Mouse (Mus musculus): ENCODE data around the gene Tmem230. TPM values are rescaled to one million over a fixed set of nuclear protein-coding genes. Genes with fewer than 3 reads are reported as not detected.

Tmem230 gene
- polyA plus RNA-seq, 1 experiment from 2014 or later = 40.7 TPM

GRCm38 (mm10) chr2:132282453-132283174 lies 35.0 kb upstream of the Tmem230 start:
- H3K4me1 ChIP-seq (replicated peaks) = peaks cover 54% of the 10 kb centered on the region
- H3K27ac ChIP-seq (ENCODE audit: poor library complexity, severe bottlenecking) = peak overlapping the region; percentile 79
- H3K4me3 ChIP-seq = 0 out of 2 replicates have a peak overlapping the region, but pooled peaks have one; percentile 6
- H3K4me2 ChIP-seq = peak overlapping the region; percentile 50
- WGBS = 28% methylated on average over 12 of the region's 12 CpGs
- H3K9me3 ChIP-seq (replicated peaks) = no peaks in the 10 kb centered on the region
- no peak for ATAC-seq (ENCODE audit: insufficient number of reproducible peaks, low FRiP score)
- H3K36me3 ChIP-seq = peaks cover 4% of the 10 kb centered on the region; the same call in 1 of the 2 replicates
- 0 out of 2 replicates have a peak, but pooled peaks cover 5% of the 10 kb centered on the region for H3K27me3 ChIP-seq (replicated peaks)
- peak overlapping the region; percentile 28; the same call in 1 of the 2 replicates for H3K9ac ChIP-seq

- H3K4me1 ChIP-seq (replicated peaks) = peaks cover 54% of the 10 kb centered on the region
These were observed 34.2 kb upstream of the Tmem230 start for GRCm38 (mm10) chr2:132281560-132282452.

GRCm38 (mm10) chr2:132280518-132281120 lies 33.0 kb upstream of the Tmem230 start:
- no peak overlapping the region for H3K4me3 ChIP-seq
- 0 out of 2 replicates have a peak, but pooled peaks cover 5% of the 10 kb centered on the region for H3K27me3 ChIP-seq (replicated peaks)
- H3K27ac ChIP-seq (ENCODE audit: poor library complexity, severe bottlenecking) = no peak overlapping the region
- peaks cover 4% of the 10 kb centered on the region; the same call in 1 of the 2 replicates for H3K36me3 ChIP-seq
- no peak for ATAC-seq (ENCODE audit: insufficient number of reproducible peaks, low FRiP score)
- H3K9ac ChIP-seq = no peak overlapping the region
- 89% methylated on average over 10 of the region's 10 CpGs for WGBS
- peaks cover 53% of the 10 kb centered on the region for H3K4me1 ChIP-seq (replicated peaks)
- 0 out of 2 replicates have a peak, but pooled peaks cover under 1% of the 10 kb centered on the region for H3K9me3 ChIP-seq (replicated peaks)
- H3K4me2 ChIP-seq = no peak overlapping the region

More at GRCm38 (mm10) chr2:132281560-132282452, 34.2 kb upstream of the Tmem230 start:
- peaks cover 4% of the 10 kb centered on the region; the same call in 1 of the 2 replicates for H3K36me3 ChIP-seq
- peak overlapping the region; percentile 55; the same call in 1 of the 2 replicates for H3K9ac ChIP-seq
- H3K27ac ChIP-seq (ENCODE audit: poor library complexity, severe bottlenecking) = no peak overlapping the region; the same call in 1 of the 2 replicates
- WGBS = 52% methylated on average over 10 of the region's 10 CpGs
- H3K4me2 ChIP-seq = peak overlapping the region; percentile 50
- ATAC-seq (ENCODE audit: insufficient number of reproducible peaks, low FRiP score) = no peak
- H3K4me3 ChIP-seq = no peak overlapping the region
- H3K9me3 ChIP-seq (replicated peaks) = no peaks in the 10 kb centered on the region
- H3K27me3 ChIP-seq (replicated peaks) = 0 out of 2 replicates have a peak, but pooled peaks cover 5% of the 10 kb centered on the region

GRCm38 (mm10) chr2:132279978-132280377 lies 32.4 kb upstream of the Tmem230 start:
- peaks cover 47% of the 10 kb centered on the region for H3K4me1 ChIP-seq (replicated peaks)
- no peak overlapping the region for H3K4me3 ChIP-seq
- WGBS = 82% methylated on average over 4 of the region's 4 CpGs
- H3K9me3 ChIP-seq (replicated peaks) = 0 out of 2 replicates have a peak, but pooled peaks cover 2% of the 10 kb centered on the region
- no peak overlapping the region for H3K4me2 ChIP-seq
- no peak overlapping the region for H3K27ac ChIP-seq (ENCODE audit: poor library complexity, severe bottlenecking)
- ATAC-seq (ENCODE audit: insufficient number of reproducible peaks, low FRiP score) = no peak
- no peak overlapping the region for H3K9ac ChIP-seq
- peaks cover 4% of the 10 kb centered on the region; the same call in 1 of the 2 replicates for H3K36me3 ChIP-seq
- 0 out of 2 replicates have a peak, but pooled peaks cover 5% of the 10 kb centered on the region for H3K27me3 ChIP-seq (replicated peaks)

GRCm38 (mm10) chr2:132279336-132279882 lies 31.8 kb upstream of the Tmem230 start:
- WGBS = 72% methylated on average over 3 of the region's 3 CpGs
- H3K4me2 ChIP-seq = no peak overlapping the region
- 0 out of 2 replicates have a peak, but pooled peaks cover 1% of the 10 kb centered on the region for H3K27me3 ChIP-seq (replicated peaks)
- H3K4me3 ChIP-seq = no peak overlapping the region
- 0 out of 2 replicates have a peak, but pooled peaks cover 2% of the 10 kb centered on the region for H3K9me3 ChIP-seq (replicated peaks)
- H3K4me1 ChIP-seq (replicated peaks) = peaks cover 41% of the 10 kb centered on the region
- no peak overlapping the region for H3K27ac ChIP-seq (ENCODE audit: poor library complexity, severe bottlenecking)
- no peak overlapping the region for H3K9ac ChIP-seq
- ATAC-seq (ENCODE audit: insufficient number of reproducible peaks, low FRiP score) = no peak
- peaks cover 4% of the 10 kb centered on the region; the same call in 1 of the 2 replicates for H3K36me3 ChIP-seq

GRCm38 (mm10) chr2:132278273-132278853 lies 30.8 kb upstream of the Tmem230 start:
- Histone ChIP-seq H3K36me3 (peaks cover 4% of the 10 kb centered on the region; the same call in 1 of the 2 replicates), H3K9ac (no peak overlapping the region), H3K4me1 (replicated peaks) (peaks cover 32% of the 10 kb centered on the region), H3K9me3 (replicated peaks) (0 out of 2 replicates have a peak, but pooled peaks cover 2% of the 10 kb centered on the region), H3K4me3 (no peak overlapping the region), H3K27ac (ENCODE audit: poor library complexity, severe bottlenecking) (no peak overlapping the region), H3K27me3 (replicated peaks) (no peaks in the 10 kb centered on the region), H3K4me2 (no peak overlapping the region)
- WGBS = 66% methylated on average over 8 of the region's 8 CpGs
- ATAC-seq (ENCODE audit: insufficient number of reproducible peaks, low FRiP score) = no peak

GRCm38 (mm10) chr2:132276249-132276648 lies 28.6 kb upstream of the Tmem230 start:
- 64% methylated on average over 4 of the region's 4 CpGs for WGBS
- Histone ChIP-seq H3K27me3 (replicated peaks) (no peaks in the 10 kb centered on the region), H3K9me3 (replicated peaks) (0 out of 2 replicates have a peak, but pooled peaks cover 2% of the 10 kb centered on the region), H3K27ac (ENCODE audit: poor library complexity, severe bottlenecking) (no peak overlapping the region), H3K9ac (no peak overlapping the region), H3K4me3 (no peak overlapping the region), H3K36me3 (peaks cover 4% of the 10 kb centered on the region; the same call in 1 of the 2 replicates), H3K4me1 (replicated peaks) (0 out of 2 replicates have a peak, but pooled peaks cover 11% of the 10 kb centered on the region), H3K4me2 (no peak overlapping the region)
- no peak for ATAC-seq (ENCODE audit: insufficient number of reproducible peaks, low FRiP score)

- WGBS = 72% methylated on average over 4 of the region's 4 CpGs
- H3K27me3 ChIP-seq (replicated peaks) = no peaks in the 10 kb centered on the region
- H3K9me3 ChIP-seq (replicated peaks) = 0 out of 2 replicates have a peak, but pooled peaks cover 2% of the 10 kb centered on the region
- H3K27ac ChIP-seq (ENCODE audit: poor library complexity, severe bottlenecking) = no peak overlapping the region
- H3K36me3 ChIP-seq = 0 out of 2 replicates have a peak, but pooled peaks cover under 1% of the 10 kb centered on the region
- H3K4me3 ChIP-seq = no peak overlapping the region
- no peak overlapping the region for H3K4me2 ChIP-seq
- no peak for ATAC-seq (ENCODE audit: insufficient number of reproducible peaks, low FRiP score)
- peaks cover 14% of the 10 kb centered on the region for H3K4me1 ChIP-seq (replicated peaks)
- no peak overlapping the region for H3K9ac ChIP-seq
These were observed 27.9 kb upstream of the Tmem230 start for GRCm38 (mm10) chr2:132275527-132275926.

GRCm38 (mm10) chr2:132272694-132273389 lies 25.2 kb upstream of the Tmem230 start:
- no peak overlapping the region for H3K4me2 ChIP-seq
- no peaks in the 10 kb centered on the region for H3K27me3 ChIP-seq (replicated peaks)
- 0 out of 2 replicates have a peak, but pooled peaks cover 2% of the 10 kb centered on the region for H3K9me3 ChIP-seq (replicated peaks)
- H3K4me1 ChIP-seq (replicated peaks) = peaks cover 15% of the 10 kb centered on the region
- no peak overlapping the region for H3K4me3 ChIP-seq
- no peak overlapping the region for H3K9ac ChIP-seq
- H3K27ac ChIP-seq (ENCODE audit: poor library complexity, severe bottlenecking) = no peak overlapping the region
- 60% methylated on average over 6 of the region's 6 CpGs for WGBS
- no peaks in the 10 kb centered on the region for H3K36me3 ChIP-seq
- ATAC-seq (ENCODE audit: insufficient number of reproducible peaks, low FRiP score) = no peak
